Mouse (Mus musculus): ENCODE data around the gene Apol8.

DNA sequence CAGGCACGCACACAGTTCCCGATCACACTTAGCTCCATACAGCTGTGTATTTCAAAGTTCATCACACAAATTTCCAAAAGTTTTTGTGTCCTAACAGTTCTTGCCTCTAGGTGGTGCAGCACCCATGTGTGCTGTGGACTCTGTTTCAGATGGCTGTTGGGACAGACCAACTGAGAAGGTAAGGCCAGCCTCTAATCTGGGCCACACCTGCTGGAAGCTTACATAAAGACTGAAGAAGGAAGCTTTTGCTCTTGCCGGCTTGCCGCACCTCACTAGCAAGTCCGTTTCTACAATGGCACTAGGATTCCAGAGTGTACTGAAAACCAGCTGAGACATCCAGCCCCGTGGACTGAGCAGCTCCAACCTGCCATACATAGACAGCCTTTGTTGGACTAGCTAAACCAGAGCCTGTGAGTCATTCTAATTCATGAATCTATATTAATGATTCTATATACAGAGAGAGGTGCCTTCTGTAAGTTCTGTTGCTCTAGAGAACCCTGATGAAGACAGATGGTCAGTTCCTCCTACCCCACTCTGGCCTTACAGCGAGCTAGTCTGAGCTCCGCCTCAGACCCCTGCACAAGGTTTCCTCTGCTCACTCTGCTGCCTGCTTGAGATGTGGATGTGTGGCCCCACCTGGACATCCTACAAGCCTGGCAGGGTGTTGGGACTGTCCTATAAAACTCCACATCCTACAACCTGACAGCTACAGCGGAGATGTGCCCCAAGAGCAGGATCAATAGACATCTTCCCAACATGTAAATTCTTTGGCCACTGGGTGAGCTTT is 16.1 kb downstream of the Apol8 start:
- TF ChIP-seq CTCF (IDR thresholded peaks at IDR 0.05; ENCODE audit: low read depth) (peak; percentile 67), EP300 (IDR thresholded peaks at IDR 0.05; ENCODE audit: low read depth) (no peak)
